Mouse (Mus musculus): ENCODE data around the gene 1600002K03Rik.

GRCm38 (mm10) chr10:80188453-80189024 is 15.8 kb downstream of the 1600002K03Rik start:
- no peak for TF ChIP-seq CTCF (IDR thresholded peaks at IDR 0.05; ENCODE audit: low read depth, low read length)
- no peak for TF ChIP-seq POLR2A (IDR thresholded peaks at IDR 0.05; ENCODE audit: extremely low read depth, insufficient read depth, low read length)

Measured in liver, adult 2 months (tissue).